Mouse (Mus musculus): Measurements from ENCODE around the gene RPS10-NUDT3.

The RPS10-NUDT3 gene

GRCm38 (mm10) chr17:27576056-27576455 is 59.0 kb downstream of the RPS10-NUDT3 start:
- DNase-seq (ENCODE audit: inconsistent age in 2 of 2, low spot score in 1 of 2): no peak

GRCm38 (mm10) chr17:27575116-27575776 is 59.8 kb downstream of the RPS10-NUDT3 start:
- no peak for DNase-seq (ENCODE audit: inconsistent age in 2 of 2, low spot score in 1 of 2)

GRCm38 (mm10) chr17:27574470-27575115 is 60.4 kb downstream of the RPS10-NUDT3 start:
- DNase-seq (ENCODE audit: inconsistent age in 2 of 2, low spot score in 1 of 2): peak; percentile 43 to 83

GRCm38 (mm10) chr17:27573772-27574320 is 61.2 kb downstream of the RPS10-NUDT3 start:
- no peak for DNase-seq (ENCODE audit: inconsistent age in 2 of 2, low spot score in 1 of 2)

GRCm38 (mm10) chr17:27571315-27571714 is 63.7 kb downstream of the RPS10-NUDT3 start:
- peak; percentile 30 to 73 for DNase-seq (ENCODE audit: inconsistent age in 2 of 2, low spot score in 1 of 2)

- DNase-seq (ENCODE audit: inconsistent age in 2 of 2, low spot score in 1 of 2): no peak
Measured at GRCm38 (mm10) chr17:27568228-27568627, 66.8 kb downstream of the RPS10-NUDT3 start.

GRCm38 (mm10) chr17:27565942-27566267 is 69.1 kb downstream of the RPS10-NUDT3 start:
- no peak for DNase-seq (ENCODE audit: inconsistent age in 2 of 2, low spot score in 1 of 2)

- peak; percentile 97 to 99 for DNase-seq (ENCODE audit: inconsistent age in 2 of 2, low spot score in 1 of 2)
Measured at GRCm38 (mm10) chr17:27565163-27565941, 69.7 kb downstream of the RPS10-NUDT3 start, which contains the start of gene AI413582. AI413582 (minus strand) TSS chr17:27565756.

GRCm38 (mm10) chr17:27564391-27565162 is 70.4 kb downstream of the RPS10-NUDT3 start:
- DNase-seq (ENCODE audit: inconsistent age in 2 of 2, low spot score in 1 of 2): peak in 1 of 2 experiments; percentile 33

- DNase-seq (ENCODE audit: inconsistent age in 2 of 2, low spot score in 1 of 2): no peak
Measured at GRCm38 (mm10) chr17:27563771-27564244, 71.2 kb downstream of the RPS10-NUDT3 start.

- DNase-seq (ENCODE audit: inconsistent age in 2 of 2, low spot score in 1 of 2): peak; percentile 90 to 95
Measured at GRCm38 (mm10) chr17:27561809-27562526, 73.1 kb downstream of the RPS10-NUDT3 start.

GRCm38 (mm10) chr17:27560926-27561480 is 74.0 kb downstream of the RPS10-NUDT3 start:
- peak; percentile 41 to 64 for DNase-seq (ENCODE audit: inconsistent age in 2 of 2, low spot score in 1 of 2)

- no peak for DNase-seq (ENCODE audit: inconsistent age in 2 of 2, low spot score in 1 of 2)
Measured at GRCm38 (mm10) chr17:27559596-27559995, 75.4 kb downstream of the RPS10-NUDT3 start.

- no peak for DNase-seq (ENCODE audit: inconsistent age in 2 of 2, low spot score in 1 of 2)
Measured at GRCm38 (mm10) chr17:27558845-27559244, 76.2 kb downstream of the RPS10-NUDT3 start.

- DNase-seq (ENCODE audit: inconsistent age in 2 of 2, low spot score in 1 of 2): no peak
Measured at GRCm38 (mm10) chr17:27557927-27558661, 76.9 kb downstream of the RPS10-NUDT3 start.

- DNase-seq (ENCODE audit: inconsistent age in 2 of 2, low spot score in 1 of 2): peak; percentile 61 to 71
Measured at GRCm38 (mm10) chr17:27557181-27557926, 77.7 kb downstream of the RPS10-NUDT3 start.

GRCm38 (mm10) chr17:27556315-27557011 is 78.6 kb downstream of the RPS10-NUDT3 start, which contains the start of gene Hmga1:
Hmga1 (plus strand) TSS chr17:27556497.
- DNase-seq (ENCODE audit: inconsistent age in 2 of 2, low spot score in 1 of 2): peak; percentile 89 to 96

Data from adrenal gland, adult (tissue).